Mouse (Mus musculus): ENCODE data around the gene Scai.
"Not testable (repeated sequence)": the region's sequence is repeated elsewhere in the genome, so short reads cannot be mapped to it uniquely, and the experiment has no call there.

Gene Scai

DNA sequence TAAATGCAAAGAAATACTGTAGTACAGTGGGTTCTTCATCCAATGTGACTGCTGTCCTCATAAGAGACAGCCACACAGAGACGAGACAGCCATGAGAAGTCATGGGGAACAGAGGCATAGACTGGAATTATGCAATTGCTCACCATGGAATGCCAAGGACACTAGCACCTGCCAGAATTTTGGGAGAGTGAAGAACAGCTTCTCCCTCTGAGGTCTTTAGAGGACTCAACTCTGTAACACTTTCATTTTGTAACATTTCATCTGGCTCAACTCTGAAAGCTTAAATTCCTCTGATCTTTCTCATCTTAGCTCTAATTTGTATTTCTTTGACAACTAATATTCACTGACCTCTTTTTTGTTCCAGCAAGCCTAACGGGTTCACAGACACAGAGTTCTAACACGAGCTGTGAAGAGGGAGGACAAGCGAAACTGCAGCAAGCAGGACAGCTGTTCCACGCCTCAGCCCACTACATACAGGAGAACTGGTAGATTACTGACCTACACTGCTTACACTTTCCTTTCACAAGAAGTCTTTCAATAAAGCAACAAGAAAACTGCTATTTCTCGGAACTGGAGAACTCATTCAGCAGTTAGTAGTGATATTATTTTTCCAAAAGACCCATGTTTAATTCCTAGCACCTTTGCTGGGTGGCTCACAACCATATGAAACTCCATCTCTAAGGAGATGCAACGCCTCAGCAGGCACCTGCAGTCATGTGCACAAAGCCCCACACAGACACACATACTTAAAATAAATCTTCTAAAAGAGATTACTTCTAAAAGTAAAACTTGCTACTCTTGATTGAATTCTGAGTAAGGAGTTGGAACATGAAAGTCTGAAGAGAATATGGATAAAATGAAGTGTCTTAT is 49.7 kb downstream of the Scai start:
- peak; percentile 66 to 86 for DNase-seq (ENCODE audit: inconsistent age in 2 of 2, low spot score in 1 of 2)

- DNase-seq (ENCODE audit: inconsistent age in 2 of 2, low spot score in 1 of 2): no peak
These were observed 60.8 kb downstream of the Scai start for GRCm38 (mm10) chr2:39129526-39130326.

GRCm38 (mm10) chr2:39124167-39124566 is 66.4 kb downstream of the Scai start:
- DNase-seq (ENCODE audit: inconsistent age in 2 of 2, low spot score in 1 of 2): no peak

DNA sequence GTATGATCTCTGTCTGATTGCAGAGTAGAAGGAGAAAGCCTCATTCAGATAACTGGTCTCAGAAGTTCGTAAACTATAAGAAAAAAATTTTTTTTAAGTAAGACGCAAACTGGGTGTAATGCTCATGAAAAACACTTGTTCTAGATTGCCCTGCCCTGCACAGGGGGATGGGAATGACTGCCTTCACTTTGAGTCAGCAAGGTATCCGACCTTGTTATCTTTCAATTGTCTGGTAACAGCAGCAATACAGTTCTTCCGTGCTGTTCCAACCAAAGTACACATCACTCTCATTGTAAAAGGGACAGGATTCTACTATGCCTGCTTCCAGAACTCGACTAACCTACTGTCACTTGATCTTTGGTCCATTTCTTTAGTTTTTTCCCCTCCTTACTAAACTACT is 69.4 kb downstream of the Scai start:
- DNase-seq (ENCODE audit: inconsistent age in 2 of 2, low spot score in 1 of 2): no peak

- DNase-seq (ENCODE audit: inconsistent age in 2 of 2, low spot score in 1 of 2): no peak
These were observed 74.0 kb downstream of the Scai start for GRCm38 (mm10) chr2:39116583-39116982.

GRCm38 (mm10) chr2:39114093-39114492 is 76.4 kb downstream of the Scai start:
- no peak for DNase-seq (ENCODE audit: inconsistent age in 2 of 2, low spot score in 1 of 2)

DNA sequence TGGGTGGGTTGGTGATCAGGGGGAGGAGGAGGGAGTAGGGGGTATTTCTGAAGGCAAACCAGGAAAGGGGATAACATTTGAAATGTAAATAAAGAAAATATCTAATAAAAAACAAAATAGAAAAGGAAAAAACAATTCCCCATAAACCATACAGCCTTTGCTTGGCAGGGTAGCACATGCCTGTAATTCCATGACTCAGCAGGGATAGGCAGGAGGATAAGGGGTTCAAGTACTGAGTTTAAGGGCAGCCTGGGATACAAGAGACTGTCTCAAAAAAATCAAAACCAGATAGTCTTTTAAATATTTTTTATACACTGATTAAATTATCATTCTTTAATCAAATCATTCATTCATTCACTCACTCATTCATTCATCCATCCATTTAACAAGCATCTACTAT is 80.0 kb downstream of the Scai start:
- no peak for DNase-seq (ENCODE audit: inconsistent age in 2 of 2, low spot score in 1 of 2)

GRCm38 (mm10) chr2:39109712-39110111 is 80.8 kb downstream of the Scai start:
- not testable (repeated sequence) for DNase-seq (ENCODE audit: inconsistent age in 2 of 2, low spot score in 1 of 2)

DNA sequence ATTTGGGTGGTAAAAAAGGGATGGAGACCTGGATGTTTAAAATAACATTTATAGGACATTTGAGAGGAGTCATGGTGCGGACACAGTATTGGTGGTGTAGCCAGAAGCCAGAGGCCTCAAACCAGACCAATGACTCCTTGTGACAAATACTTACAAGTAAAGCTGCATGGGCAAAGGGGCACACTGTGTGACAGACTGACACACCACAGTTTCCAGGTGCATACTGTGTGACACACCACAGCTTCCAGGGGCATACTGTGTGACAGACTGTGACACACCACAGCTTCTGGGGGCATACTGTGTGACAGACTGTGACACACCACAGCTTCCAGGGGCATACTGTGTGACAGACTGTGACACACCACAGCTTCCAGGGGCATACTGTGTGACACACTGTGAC is 90.6 kb downstream of the Scai start:
- not testable (repeated sequence) for DNase-seq (ENCODE audit: inconsistent age in 2 of 2, low spot score in 1 of 2)

- no peak for DNase-seq (ENCODE audit: inconsistent age in 2 of 2, low spot score in 1 of 2)
These were observed 92.5 kb downstream of the Scai start for GRCm38 (mm10) chr2:39097993-39098392.

- peak in 1 of 2 experiments; percentile 45 for DNase-seq (ENCODE audit: inconsistent age in 2 of 2, low spot score in 1 of 2)
These were observed 98.6 kb downstream of the Scai start for GRCm38 (mm10) chr2:39091966-39092365.

GRCm38 (mm10) chr2:39082706-39083105 is 107.8 kb downstream of the Scai start:
- DNase-seq (ENCODE audit: inconsistent age in 2 of 2, low spot score in 1 of 2): no peak

DNA sequence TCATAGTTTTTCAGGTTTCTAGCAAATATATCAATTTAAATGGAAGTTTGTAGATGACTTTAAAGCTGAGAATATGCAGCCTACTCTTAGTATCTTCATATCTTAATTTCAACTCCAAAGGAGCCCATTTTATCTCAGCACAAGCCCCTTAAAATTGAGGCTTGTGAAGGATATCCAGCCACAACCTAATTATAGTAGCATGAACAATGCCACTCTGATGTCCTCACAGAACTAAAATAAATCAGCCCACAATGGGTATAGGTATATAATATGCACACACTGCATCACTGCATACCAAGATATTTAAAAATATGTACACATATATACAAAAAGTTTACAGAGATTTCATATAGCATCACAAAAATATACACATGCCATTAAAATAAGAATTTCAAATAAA is 119.9 kb downstream of the Scai start:
- no peak for DNase-seq (ENCODE audit: inconsistent age in 2 of 2, low spot score in 1 of 2)

- DNase-seq (ENCODE audit: inconsistent age in 2 of 2, low spot score in 1 of 2): no peak
These were observed 121.4 kb downstream of the Scai start for GRCm38 (mm10) chr2:39069096-39069495.

- DNase-seq (ENCODE audit: inconsistent age in 2 of 2, low spot score in 1 of 2): peak; percentile 94 to 96
These were observed 125.0 kb downstream of the Scai start, which contains the start of gene Golga1 for GRCm38 (mm10) chr2:39065400-39065987. Gene Golga1, minus strand, starts transcription at chr2:39065541.

DNA sequence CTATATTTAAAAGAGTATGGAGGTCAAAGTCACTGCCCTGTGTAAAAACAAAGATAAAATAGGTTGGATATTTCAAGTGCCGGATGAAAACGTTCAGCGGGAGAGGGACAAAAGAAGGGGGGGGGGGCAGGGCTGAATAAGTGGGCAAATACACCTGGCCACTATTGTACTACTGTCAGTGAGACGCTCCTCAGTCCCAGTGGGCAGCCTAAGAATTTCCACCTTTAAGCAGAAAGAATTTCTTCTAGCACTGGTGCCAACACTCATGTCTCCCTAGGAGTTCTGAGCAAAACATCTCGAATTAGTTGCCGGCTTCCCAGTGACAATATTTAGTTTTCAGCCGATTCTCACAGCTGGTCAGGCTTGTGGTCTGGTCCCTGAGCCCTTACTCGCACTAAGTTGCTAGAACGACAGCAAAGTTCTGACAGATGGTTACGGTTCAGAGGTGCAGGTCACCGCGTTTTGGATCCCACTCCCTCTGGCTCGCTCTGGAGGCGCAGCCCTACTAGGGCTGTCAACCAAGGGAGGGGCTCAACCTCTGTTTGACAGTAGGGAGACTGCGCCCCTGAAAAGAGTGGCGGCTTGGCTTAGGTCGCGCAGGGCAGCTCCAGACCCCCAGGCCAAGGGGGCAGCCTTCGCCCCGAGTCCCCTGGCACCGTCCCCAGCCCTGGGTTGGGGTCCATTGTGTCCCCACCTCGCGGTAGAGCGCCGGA is 125.7 kb downstream of the Scai start:
- DNase-seq (ENCODE audit: inconsistent age in 2 of 2, low spot score in 1 of 2): no peak

DNA sequence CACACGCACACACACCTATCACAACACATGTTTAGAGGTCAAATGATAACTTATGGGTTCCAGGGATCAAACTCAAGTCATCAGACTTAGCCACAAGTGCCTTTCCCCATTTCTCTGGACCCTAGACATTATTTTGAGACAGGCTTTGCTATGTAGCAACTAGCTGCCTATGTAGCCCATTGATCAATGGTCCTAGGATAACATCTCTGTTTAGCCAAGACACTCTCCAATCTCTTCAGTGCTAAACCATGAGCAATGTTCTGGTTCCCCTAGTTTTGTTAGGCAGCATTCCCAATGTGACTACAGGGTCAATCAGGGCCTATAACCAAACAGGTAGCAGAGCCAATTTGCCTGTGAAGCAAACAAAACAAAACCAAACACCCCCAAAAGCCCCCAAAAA is 142.0 kb downstream of the Scai start:
- DNase-seq (ENCODE audit: inconsistent age in 2 of 2, low spot score in 1 of 2): no peak

DNA sequence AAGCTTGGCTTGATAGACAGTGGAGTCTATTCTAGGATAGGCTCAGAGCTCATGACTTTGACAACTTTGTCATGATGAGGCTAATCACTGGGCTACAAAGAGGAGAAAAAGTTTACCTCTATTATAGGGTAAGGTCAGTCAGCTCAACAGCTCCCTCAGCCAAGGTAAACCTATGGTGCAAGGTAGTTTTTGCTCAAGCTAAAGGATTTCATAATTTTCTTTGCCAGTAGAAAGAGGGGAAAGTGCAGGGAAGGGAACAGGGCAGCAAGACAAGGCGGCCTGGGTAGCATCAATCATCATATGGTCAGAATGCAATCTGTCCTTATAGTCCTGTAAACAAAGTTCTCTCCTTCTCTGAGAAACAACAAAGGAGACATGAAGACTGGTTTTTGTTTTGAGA is 150.3 kb downstream of the Scai start:
- DNase-seq (ENCODE audit: inconsistent age in 2 of 2, low spot score in 1 of 2): no peak

DNA sequence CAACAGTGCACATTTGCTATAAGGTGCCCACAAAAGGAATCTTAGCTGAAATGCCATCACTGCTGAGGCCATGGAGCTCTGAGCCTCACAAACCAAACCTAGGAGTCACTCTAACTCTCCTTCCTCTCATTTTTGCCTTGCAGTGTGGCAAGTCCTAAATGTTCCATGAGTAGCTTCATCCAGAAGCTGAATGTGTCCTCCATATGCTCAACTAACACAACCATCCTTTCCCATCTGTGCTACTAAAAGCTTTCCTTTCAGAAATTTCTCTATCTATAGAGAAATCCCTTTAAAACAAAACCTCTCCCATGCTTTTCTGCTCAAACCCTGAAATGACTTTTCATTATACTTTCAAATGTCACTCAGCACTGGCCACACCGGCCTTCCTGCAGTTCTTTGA is 158.9 kb downstream of the Scai start:
- DNase-seq (ENCODE audit: inconsistent age in 2 of 2, low spot score in 1 of 2): no peak

DNA sequence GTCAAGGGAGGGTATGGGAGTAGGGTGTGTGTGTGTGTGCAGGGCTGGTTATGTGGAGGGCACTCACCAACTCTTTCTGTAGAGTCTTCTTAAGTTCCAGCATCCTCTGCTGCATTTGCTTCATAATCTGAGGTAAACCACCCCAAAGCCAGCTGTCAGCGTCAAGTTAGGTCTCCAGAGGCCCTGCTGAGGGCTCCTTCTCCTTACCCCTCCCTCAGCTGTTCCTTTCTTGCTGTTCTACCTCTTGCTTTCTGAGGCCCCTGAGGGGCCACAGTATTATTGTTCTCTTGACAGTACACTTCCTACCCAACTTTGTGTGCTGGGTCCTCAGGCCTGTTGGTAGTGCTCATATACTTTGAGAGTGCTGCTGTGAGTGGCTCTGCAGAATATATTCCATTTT is 170.5 kb downstream of the Scai start:
- DNase-seq (ENCODE audit: inconsistent age in 2 of 2, low spot score in 1 of 2): no peak

DNA sequence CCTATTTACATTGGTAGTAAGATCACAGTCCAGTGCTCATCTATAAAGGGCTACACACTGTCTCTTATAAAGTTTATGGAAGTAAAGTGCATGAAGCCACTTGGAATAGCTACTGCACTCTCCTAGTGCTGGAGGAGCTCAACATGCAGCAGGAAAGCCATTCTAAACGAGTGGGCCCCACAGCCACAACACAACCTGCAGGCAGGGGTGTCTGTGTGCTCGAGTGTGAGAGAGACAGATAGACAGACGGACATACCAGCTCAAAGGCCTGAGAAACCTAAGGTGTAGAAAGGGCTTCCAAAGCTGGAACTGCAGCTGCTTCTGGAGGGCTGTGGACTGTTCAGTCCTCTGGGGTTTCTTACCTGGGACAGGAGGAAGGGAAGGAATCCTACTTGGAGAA is 174.0 kb downstream of the Scai start:
- no peak for DNase-seq (ENCODE audit: inconsistent age in 2 of 2, low spot score in 1 of 2)
